Mouse (Mus musculus): ENCODE data around the gene Uqcr10. TPM values are rescaled to one million over a fixed set of nuclear protein-coding genes. Genes with fewer than 3 reads are reported as not detected.
"Not testable (repeated sequence)": the region's sequence is repeated elsewhere in the genome, so short reads cannot be mapped to it uniquely, and the experiment has no call there.

The Uqcr10 gene
- total RNA-seq, 1 experiment from 2014 or later = 790 TPM

- DNase-seq = no peak
Measured at GRCm38 (mm10) chr11:4715596-4715995, 11.5 kb upstream of the Uqcr10 start.

GRCm38 (mm10) chr11:4714727-4715126 is 10.6 kb upstream of the Uqcr10 start:
- no peak for DNase-seq

- DNase-seq = no peak
Measured at GRCm38 (mm10) chr11:4712822-4713221, 8.7 kb upstream of the Uqcr10 start.

GRCm38 (mm10) chr11:4710188-4710587 is 6.0 kb upstream of the Uqcr10 start:
- not testable (repeated sequence) for DNase-seq

GRCm38 (mm10) chr11:4705178-4705577 is 1.0 kb upstream of the Uqcr10 start:
- DNase-seq = no peak

GRCm38 (mm10) chr11:4703688-4704071 is 462 bp downstream of the Uqcr10 start:
- DNase-seq = no peak

- no peak for DNase-seq
Measured at GRCm38 (mm10) chr11:4700726-4701125, 3.4 kb downstream of the Uqcr10 start.

GRCm38 (mm10) chr11:4697043-4697983 is 6.8 kb downstream of the Uqcr10 start:
- peak; percentile 86 for DNase-seq

GRCm38 (mm10) chr11:4692162-4692561 is 12.0 kb downstream of the Uqcr10 start:
- DNase-seq = no peak

- peak; percentile 70 for DNase-seq
Measured at GRCm38 (mm10) chr11:4691213-4691612, 12.9 kb downstream of the Uqcr10 start.

GRCm38 (mm10) chr11:4690353-4690752 is 13.8 kb downstream of the Uqcr10 start:
- DNase-seq = no peak

GRCm38 (mm10) chr11:4688632-4689380 is 15.3 kb downstream of the Uqcr10 start:
- no peak for DNase-seq

GRCm38 (mm10) chr11:4687874-4688273 is 16.3 kb downstream of the Uqcr10 start:
- DNase-seq = no peak

GRCm38 (mm10) chr11:4687027-4687426 is 17.1 kb downstream of the Uqcr10 start:
- DNase-seq = no peak

GRCm38 (mm10) chr11:4685510-4685909 is 18.6 kb downstream of the Uqcr10 start:
- no peak for DNase-seq

GRCm38 (mm10) chr11:4685071-4685470 is 19.1 kb downstream of the Uqcr10 start:
- peak; percentile 73 for DNase-seq

- no peak for DNase-seq
Measured at GRCm38 (mm10) chr11:4684186-4684585, 20.0 kb downstream of the Uqcr10 start.

- DNase-seq = no peak
Measured at GRCm38 (mm10) chr11:4683516-4683915, 20.6 kb downstream of the Uqcr10 start.

GRCm38 (mm10) chr11:4680126-4680525 is 24.0 kb downstream of the Uqcr10 start:
- no peak for DNase-seq

GRCm38 (mm10) chr11:4679441-4679832 is 24.7 kb downstream of the Uqcr10 start:
- no peak for DNase-seq

- DNase-seq = no peak
Measured at GRCm38 (mm10) chr11:4678700-4679440, 25.3 kb downstream of the Uqcr10 start.

- DNase-seq = no peak
Measured at GRCm38 (mm10) chr11:4677250-4677872, 26.8 kb downstream of the Uqcr10 start.
